Comparison of ENCODE assay signal across 26 mouse cellular contexts in genomic region chr3:60917271-60917670, GRCm38 (mm10).
A peak's percentile ranks its signal among the peaks of the same experiment; 100 is the strongest.
DNase-seq lines count a peak whose midpoint lies in the region; ATAC-seq lines count a peak whose summit lies in the region.
"Had no signal": no experiment of that assay in that cellular context is flagged by ENCODE, and none has a peak within 500 bp of the region (broad histone marks: within the 10 kb centered on the region; RNA-seq: fewer than 3 reads in every experiment).

No protein-coding gene starts in this region.

- H3K9me3 ChIP-seq in intestine, embryonic 14.5 days (ENCODE audit: control insufficient read depth, low read length), result no peaks in the 10 kb centered on the region
- H3K9me3 ChIP-seq in intestine, embryonic 15.5 days, result no peaks in the 10 kb centered on the region
- H3K9me3 ChIP-seq: embryonic facial prominence, embryonic 10.5 days; embryonic facial prominence, embryonic 12.5 days; forebrain, embryonic 13.5 days; forebrain, embryonic 15.5 days; G1E had no signal

- H3K9ac ChIP-seq in intestine, embryonic 14.5 days (ENCODE audit: low read length), result no peak overlapping the region
- H3K9ac ChIP-seq in intestine, embryonic 15.5 days, result no peak overlapping the region
- H3K9ac ChIP-seq: embryonic facial prominence, embryonic 12.5 days; forebrain, embryonic 13.5 days; forebrain, embryonic 15.5 days; forebrain, postnatal 0 days had no signal

- peak; percentile 4 for DNase-seq in embryo, embryonic 10 days (ENCODE audit: low spot score)
- DNase-seq in embryo, embryonic 9.5 days (ENCODE audit: extremely low spot score), result no peak
- DNase-seq in intestine, embryonic 14.5 days (ENCODE audit: low spot score), result no peak
- DNase-seq in embryo, embryonic 10.5 days (ENCODE audit: low spot score), result peak; percentile 22
- peak; percentile 1 for DNase-seq in yolk sac, embryonic 10.5 days (ENCODE audit: low spot score)
- DNase-seq in frontal cortex, postnatal 25 days (ENCODE audit: low spot score in 2 of 2), result no peak
- DNase-seq: adrenal gland, adult 8-10 months; adrenal gland, postnatal 14 days; adrenal gland, postnatal 36 days; B cell, adult 2 months; cerebellum, adult 11-12 months; cerebellum, adult 2 months; cerebellum, adult 9-10 months; cerebellum, postnatal 10 days; cerebellum, postnatal 25 days; forebrain, postnatal 0 days had no signal

- H3K4me3 ChIP-seq in intestine, embryonic 14.5 days (ENCODE audit: low read depth, low read length), result no peak overlapping the region
- no peak overlapping the region for H3K4me3 ChIP-seq in intestine, embryonic 15.5 days (replicated peaks)
- H3K4me3 ChIP-seq: embryonic facial prominence, embryonic 10.5 days; embryonic facial prominence, embryonic 12.5 days; forebrain, embryonic 13.5 days; forebrain, embryonic 15.5 days had no signal

- no peaks in the 10 kb centered on the region for H3K4me1 ChIP-seq in intestine, embryonic 14.5 days (replicated peaks; ENCODE audit: control insufficient read depth, insufficient read depth, low read length)
- no peaks in the 10 kb centered on the region for H3K4me1 ChIP-seq in intestine, embryonic 15.5 days (replicated peaks)
- H3K4me1 ChIP-seq: embryonic facial prominence, embryonic 10.5 days; embryonic facial prominence, embryonic 12.5 days; forebrain, embryonic 13.5 days; forebrain, embryonic 15.5 days had no signal

- no peak overlapping the region for H3K27ac ChIP-seq in intestine, embryonic 14.5 days (ENCODE audit: low read depth)
- no peak overlapping the region for H3K27ac ChIP-seq in intestine, embryonic 15.5 days
- H3K27ac ChIP-seq: embryonic facial prominence, embryonic 10.5 days; embryonic facial prominence, embryonic 12.5 days; forebrain, embryonic 13.5 days; forebrain, embryonic 15.5 days had no signal

- WGBS in intestine, embryonic 14.5 days, result 37% methylated on average over 3 of the region's 3 CpGs
- WGBS in intestine, embryonic 15.5 days, result 51% methylated on average over 3 of the region's 3 CpGs

- H3K36me3 ChIP-seq in intestine, embryonic 14.5 days (ENCODE audit: control insufficient read depth, insufficient read depth, low read length), result no peaks in the 10 kb centered on the region
- H3K36me3 ChIP-seq in intestine, embryonic 15.5 days, result no peaks in the 10 kb centered on the region
- H3K36me3 ChIP-seq: embryonic facial prominence, embryonic 10.5 days; embryonic facial prominence, embryonic 12.5 days; forebrain, embryonic 15.5 days; G1E had no signal

- no peak overlapping the region for H3K4me2 ChIP-seq in intestine, embryonic 14.5 days (ENCODE audit: low read length)
- no peak overlapping the region for H3K4me2 ChIP-seq in intestine, embryonic 15.5 days (replicated peaks)
- H3K4me2 ChIP-seq: embryonic facial prominence, embryonic 12.5 days; forebrain, embryonic 13.5 days; forebrain, embryonic 15.5 days had no signal

- ATAC-seq in intestine, embryonic 14.5 days (replicated peaks; ENCODE audit: low FRiP score, low TSS enrichment, low read depth), result peak; percentile 60; the same call in 1 of the 2 replicates
- ATAC-seq in intestine, embryonic 15.5 days, result no peak
- ATAC-seq: activated CD4-positive, CD25-positive, alpha-beta regulatory T cell, adult 4 months; CD4-positive, CD25-positive, alpha-beta regulatory T cell, adult 4 months; forebrain, embryonic 13.5 days; forebrain, embryonic 15.5 days; forebrain, postnatal 0 days; Patski had no signal

- H3K27me3 ChIP-seq in intestine, embryonic 14.5 days (replicated peaks; ENCODE audit: control insufficient read depth, insufficient read depth, low read length), result no peaks in the 10 kb centered on the region
- no peaks in the 10 kb centered on the region for H3K27me3 ChIP-seq in intestine, embryonic 15.5 days (replicated peaks)
- H3K27me3 ChIP-seq: CH12.LX; embryonic facial prominence, embryonic 12.5 days; forebrain, embryonic 13.5 days; forebrain, embryonic 15.5 days had no signal

Comparison
In these comparisons a context has a peak if more than half of its experiments do, and no peak if none do; other contexts are left out.
1. DNase-seq: peak in embryo, embryonic 10 days (single experiment), embryo, embryonic 10.5 days (single experiment) and yolk sac, embryonic 10.5 days (single experiment); none in embryo, embryonic 9.5 days (single experiment), intestine, embryonic 14.5 days (single experiment) and frontal cortex, postnatal 25 days (0 of 2).